Mouse (Mus musculus) cerebellum, postnatal 10 days (tissue): ENCODE data around the gene Cuta.
"Not testable (repeated sequence)": the region's sequence is repeated elsewhere in the genome, so short reads cannot be mapped to it uniquely, and the experiment has no call there.

Source experiments
- DNase-seq, 2 experiments: peaks; one replicate each; pipeline ENCODE4 v3.0.0; 2021; ENCODE audit warnings: mixed read lengths in 2 of 2

Gene Cuta

DNA sequence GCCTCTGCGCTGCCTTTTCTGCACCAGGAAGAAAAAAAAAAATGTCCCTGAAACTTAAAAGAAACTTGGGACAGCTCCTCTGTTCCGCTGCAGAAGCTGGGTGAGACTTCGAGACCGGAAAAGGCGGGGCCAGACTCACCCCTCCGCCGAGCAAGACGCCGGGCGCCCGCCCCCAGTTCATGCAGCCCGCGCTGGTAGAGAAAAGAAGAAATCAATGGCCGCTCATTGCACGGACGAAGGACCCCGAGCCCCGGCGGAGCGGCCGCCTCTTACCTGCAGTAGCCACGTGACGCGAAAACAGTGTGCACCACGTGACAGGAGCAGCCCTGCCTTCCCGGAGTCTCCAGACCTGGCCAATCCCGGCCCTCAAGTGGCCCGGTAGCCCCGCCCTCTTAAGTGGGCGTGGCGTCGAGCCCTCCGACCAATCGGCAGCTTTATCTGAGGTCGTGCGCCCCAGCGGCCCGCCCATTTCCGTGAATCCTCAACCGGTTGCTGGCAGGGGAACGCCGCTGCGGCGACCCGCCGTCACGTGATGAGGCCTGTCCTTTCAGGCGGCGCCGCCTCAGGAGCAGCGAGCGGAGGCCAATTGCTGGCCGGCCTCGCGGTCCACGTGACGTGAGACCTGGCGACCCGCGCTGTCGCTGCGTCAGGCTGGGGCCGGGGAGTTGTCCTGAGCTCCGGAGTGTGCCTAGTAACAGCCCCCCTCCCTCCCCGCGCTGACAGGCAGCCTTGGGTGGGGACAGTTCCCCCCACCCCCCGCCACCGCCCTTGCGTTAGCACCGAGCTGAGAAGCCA lies at the start of gene Cuta:
Gene Cuta, minus strand, starts transcription at position 392 of the 795 bp plus-strand sequence.
- peak; percentile 100 for DNase-seq

DNA sequence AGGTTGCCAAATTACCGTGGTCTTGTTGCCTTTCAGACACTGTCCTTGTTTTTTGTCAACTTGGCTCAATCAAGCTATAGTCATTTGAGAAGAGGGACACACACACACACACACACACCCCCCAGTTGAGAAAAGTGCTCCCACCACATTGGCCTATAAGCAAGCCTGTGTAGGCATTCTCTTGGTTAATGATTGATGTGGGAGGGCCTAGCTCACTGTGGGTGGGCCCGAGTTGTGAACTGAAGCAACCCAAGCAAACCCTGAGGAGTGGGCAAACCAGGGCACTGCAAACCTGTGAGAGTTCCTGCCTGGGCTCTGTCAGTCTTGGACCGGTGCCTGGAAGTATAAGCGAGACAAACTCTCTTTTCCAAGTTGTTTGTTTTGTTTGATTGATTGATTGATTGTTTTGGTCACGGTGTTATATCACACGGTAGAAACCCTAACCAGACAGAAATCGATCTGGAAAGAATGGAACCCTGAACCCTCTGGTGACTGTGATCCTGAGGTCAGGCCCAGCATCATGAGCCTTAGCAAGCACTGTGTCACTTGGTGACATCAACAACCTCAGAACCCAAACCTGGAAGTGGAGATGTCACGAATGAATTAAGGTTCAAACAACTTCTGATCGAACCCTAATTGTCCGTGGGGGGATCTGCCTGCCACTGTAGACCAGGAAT lies 46.3 kb upstream of the Cuta start:
- no peak for DNase-seq

DNA sequence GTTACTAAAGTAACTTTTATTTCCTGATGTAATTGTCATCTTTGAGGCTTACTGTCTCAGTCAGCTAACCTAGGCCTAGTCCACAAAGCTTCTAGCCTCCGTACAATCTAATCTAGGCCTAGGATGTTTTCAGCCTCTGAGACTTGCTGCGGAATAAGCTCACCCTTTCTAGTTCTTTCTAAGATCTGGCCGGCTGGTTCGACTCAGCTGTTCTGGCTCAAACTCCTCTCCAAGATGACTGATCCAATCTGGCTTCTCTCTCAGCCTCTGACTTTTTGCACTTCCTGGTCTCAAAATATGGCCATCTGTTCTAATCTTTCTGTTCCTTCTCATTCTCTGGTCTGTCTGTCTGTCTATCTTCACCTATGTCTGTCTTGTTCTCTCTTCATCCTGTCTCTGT lies 44.0 kb upstream of the Cuta start:
- no peak for DNase-seq

DNA sequence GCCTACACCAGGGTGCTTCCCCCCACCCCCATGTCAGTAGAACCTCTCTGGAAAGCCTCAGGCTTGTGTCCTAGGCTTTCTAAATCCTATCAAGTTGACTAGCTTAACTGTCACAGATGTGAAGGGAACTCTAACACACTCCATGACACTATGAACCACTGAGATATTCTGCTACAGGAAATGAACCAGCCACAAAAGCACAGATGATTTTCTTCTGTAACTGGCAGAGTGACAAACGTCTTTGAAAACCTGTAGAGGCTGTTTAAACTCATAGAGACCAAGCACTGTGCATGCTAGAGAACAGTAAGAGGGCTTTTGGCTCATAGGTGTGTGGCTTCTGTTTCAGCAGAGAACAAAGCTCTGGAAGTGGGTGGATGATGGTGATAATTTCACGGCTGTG lies 41.7 kb upstream of the Cuta start:
- DNase-seq = no peak

DNA sequence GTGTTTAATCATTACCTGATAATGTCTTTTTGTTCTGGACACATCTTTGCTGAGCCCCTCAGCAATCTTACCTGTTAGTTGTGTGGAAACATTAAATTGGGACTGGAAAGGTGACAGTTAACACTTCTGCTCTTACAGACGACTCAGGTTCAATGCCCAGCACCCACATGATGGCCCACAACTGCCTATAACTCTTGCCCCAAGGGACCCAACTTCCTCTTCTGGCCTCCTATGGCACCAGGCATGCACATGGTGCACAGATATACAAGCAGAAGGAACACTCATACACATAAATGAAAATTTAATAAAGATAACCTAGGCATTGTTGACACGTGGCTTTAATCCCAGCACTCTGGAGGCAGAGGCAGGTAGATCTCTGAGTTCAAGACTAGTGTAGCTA lies 40.1 kb upstream of the Cuta start:
- no peak for DNase-seq

DNA sequence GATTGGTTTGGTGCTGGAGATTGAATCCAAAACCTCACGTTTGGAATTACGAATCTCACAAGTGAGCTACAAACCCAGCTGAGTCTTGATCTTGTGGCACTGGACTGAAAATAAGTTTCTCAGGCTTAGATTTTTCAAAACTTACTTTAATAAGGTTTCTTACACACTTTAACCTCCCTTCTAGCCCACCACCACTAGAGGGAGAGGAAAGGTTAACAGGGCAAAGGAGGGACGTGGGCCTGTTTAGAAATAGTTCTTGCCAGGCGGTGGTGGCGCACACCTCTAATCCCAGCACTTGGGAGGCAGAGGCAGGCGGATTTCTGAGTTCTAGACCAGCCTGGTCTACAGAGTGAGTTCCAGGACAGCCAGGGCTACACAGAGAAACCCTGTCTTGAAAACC lies 38.0 kb upstream of the Cuta start:
- DNase-seq = not testable (repeated sequence)

DNA sequence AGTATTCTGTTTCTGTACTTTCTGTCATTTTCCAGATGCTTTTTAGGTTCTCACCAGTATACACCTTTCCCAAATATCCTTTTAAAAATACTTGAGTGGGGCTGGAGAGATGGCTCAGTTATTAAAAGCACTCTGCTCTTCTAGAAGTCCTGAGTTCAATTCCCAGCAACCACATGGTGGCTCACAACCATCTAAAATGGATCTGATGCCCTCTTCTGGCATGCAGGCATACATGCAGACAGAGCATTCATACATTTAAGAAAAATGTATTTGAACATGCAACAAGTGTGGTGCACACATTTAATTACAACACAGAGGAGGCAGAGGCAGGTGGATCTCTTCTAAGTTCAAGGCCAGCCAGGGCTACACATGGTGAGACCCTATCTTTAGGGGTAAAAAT lies 36.0 kb upstream of the Cuta start:
- DNase-seq = no peak

DNA sequence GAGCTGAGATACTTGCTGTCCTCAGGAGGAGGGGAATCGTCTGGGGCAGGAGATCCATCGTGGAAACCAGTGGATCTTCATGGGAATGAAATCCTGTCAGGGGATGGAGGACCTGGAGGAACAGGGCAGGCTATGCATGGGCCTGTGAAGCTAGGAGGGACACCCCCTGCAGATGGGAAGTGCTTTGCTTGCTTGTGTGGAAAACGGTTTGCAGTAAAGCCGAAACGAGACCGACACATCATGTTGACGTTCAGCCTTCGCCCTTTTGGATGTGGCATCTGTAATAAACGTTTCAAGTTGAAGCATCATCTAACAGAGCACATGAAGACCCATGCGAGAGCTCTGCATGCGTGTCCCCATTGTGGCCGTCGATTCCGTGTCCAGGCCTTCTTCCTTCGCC lies 35.2 kb upstream of the Cuta start:
- no peak for DNase-seq

DNA sequence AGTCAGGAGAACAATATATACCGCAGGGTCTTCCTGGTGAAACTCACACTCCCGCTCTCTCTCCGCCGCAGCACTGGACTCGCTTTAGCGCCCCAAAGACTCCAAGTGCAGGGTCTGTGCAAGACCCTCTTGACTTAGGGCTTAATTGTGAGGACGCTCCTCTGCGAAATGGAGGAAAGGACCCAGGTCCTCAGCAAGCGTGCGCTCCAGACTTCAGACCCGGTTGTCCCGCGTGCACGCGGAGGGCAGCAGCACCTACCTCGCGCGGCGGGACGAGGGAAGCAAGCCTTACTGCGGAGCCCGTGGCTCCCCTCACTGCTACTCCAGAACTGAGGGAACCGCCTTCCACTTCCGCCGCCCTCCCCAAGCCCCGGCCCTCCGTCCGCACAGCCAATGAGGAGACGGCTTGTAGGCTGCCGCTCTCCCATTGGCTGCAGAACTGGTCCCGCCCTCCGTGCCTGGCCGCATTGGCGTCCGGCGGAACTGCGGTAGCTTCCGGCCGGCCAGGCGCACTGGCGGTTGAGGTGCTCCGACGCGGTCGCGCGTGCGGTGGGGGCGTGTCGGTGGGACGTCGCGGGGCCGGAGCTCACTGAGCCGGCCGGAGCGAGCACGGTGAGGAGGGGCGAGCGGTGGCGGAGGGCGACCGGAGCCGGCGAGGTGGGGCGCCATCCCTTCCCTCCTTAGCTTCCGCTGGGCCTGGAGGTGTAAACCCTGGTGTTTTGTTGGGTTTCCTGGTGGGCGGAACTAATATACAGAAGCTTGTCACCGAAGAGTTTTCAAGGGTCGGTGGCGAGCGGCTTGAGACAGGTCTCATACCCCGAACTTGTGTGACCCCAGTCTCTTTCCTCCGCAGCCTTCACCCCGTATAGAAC lies 33.6 kb upstream of the Cuta start, which contains the start of gene Zbtb9:
Gene Zbtb9, plus strand, starts transcription at position 465 of the 872 bp plus-strand sequence.
- DNase-seq = peak; percentile 97 to 98

DNA sequence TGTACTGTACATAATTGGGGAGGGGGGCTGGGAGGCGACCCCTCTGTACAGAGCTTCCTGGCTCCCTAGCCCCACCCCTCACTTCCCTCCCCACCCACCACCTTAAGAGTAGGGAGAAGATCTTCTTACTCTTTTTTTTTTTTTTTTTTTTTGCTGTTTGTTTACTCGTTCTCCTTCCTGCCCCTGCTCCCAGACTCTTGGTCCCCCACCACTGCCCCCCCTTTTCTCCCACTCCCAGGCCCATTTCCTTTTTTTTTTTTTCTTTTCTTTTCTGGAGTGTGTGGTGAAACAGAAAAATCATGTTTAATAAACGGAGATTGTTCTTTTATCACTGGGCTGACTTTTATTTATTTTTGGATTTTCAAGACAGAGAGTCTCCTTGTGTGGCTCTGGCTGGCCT lies 32.7 kb upstream of the Cuta start:
- DNase-seq = peak in 1 of 2 experiments; percentile 21

DNA sequence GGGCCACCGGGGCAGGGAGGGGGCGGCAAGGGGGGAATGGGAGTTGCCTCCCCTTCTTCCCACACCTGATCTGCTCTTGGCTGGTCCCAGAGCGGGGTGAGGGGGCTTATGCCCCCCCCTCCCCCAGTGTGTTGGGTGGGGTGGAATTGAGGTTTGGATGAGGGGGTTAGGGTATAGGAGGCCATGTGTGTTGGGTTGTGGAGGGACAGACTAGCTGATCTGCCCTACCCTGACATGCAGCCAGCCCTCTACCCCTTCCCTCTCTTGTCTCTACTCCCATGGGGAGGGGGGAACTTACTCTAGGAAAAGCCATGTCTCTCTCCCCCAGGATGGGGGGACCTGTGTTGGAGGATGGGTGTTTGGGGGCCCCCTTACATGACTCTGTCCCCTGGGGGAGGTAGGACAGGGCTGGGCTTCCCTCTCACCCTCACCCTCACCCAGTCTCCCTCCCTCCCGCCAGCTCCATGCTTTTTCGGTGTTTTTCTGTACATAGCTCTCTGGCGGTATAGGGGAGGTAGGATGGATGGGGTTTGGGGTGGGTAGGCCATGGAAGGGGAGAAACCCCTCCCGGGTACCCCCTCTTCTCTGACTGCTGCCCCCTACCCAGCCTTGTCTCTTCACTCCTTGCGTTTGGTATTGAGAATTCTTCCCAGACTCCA lies 32.0 kb upstream of the Cuta start:
- DNase-seq = peak in 1 of 2 experiments; percentile 30

DNA sequence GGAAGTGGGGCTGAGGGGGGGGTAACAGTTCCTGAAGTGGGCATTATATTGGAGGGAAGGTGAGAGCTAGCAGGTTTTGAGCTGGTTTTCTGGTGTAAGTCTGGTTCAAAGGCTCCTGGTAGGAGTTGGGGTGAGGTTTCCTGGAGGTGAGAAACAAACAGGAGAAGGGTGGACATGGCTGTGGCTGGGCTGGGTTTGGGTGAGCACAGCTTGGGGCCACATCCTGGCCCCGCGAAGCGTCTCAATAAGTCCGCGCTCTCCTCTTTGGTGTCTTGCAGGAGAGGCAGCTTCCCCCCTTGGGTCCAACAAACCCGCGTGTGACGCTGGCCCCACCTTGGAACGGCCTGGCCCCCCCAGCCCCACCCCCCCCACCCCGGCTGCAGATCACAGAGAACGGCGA lies 30.9 kb upstream of the Cuta start:
- DNase-seq = no peak

DNA sequence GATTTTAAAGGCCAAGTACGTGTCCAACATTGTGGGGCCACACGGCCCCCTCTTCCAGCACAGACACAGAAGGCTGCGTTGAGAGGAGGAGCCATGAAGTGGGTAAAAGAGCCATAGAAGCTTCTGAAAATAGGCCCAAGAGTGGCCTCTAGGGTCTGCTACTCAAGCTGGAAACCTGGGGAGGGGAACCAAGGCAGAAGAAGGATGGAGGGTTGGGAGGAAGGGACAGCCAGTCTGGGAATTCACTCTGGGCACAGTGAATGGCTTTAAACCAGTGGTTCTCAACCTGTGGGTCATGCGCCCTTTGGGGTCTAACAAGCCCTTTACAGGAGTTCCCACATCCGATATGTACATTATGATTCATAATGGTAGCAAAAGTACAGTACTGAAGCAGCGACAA lies 29.9 kb upstream of the Cuta start:
- no peak for DNase-seq

DNA sequence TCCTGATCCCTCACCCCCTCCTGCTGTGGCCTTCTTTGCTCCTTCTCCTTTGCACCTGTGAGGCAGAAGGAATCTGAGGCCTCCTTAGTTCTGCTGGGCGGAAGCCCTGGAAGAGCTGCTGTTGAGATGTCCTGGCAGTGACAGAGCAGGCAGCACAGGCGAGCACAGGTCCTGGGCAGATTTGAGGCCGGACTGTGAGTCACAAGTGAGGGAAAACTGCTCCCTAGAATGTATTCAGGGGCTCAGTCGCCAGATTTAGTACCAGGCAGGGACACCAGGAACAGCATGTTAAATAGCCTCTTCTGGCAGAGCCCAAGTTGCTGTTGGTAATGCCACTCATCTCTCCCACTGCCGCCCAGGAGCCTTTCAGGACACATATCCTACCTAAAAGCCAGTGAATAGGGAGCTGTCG lies 28.8 kb upstream of the Cuta start:
- no peak for DNase-seq

DNA sequence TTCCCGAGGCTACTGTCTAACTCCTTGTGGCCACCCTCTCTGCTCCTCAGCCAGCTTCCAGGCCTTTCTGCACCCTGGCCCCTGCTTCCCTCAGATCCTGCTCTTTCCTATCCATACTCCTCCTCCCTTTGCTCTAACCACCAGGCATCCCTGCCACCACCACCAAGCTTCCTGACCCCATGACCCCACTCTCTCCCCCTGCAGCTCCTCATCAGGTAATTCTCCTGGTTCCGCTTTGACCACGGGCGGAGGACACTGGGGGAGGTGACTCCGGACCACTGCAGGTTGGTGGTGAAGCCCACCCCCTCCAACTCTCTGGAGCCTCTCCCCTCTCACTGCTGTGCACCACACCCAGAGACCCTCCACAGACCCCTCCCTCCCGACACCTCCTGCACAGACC lies 28.1 kb upstream of the Cuta start:
- no peak for DNase-seq

DNA sequence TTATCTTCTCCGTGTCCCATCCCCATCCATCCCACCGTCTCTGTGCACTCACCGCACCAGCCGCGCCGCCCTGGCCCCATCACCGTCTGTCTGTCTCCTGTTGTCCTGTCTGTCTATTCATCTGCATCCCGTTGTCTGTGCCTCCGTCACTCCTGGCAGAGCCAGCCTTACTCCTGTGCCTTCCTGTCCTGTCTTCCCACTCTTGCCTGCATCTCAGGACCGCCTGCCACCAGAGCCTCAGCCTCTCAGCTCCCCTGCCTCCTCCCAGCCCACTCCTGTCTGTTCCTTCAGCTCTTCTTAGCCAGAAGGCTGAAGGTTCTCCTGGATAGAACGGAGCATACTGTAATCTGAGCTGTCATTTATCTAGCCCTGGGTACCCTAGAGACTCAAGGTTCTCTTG lies 27.6 kb upstream of the Cuta start:
- no peak for DNase-seq

DNA sequence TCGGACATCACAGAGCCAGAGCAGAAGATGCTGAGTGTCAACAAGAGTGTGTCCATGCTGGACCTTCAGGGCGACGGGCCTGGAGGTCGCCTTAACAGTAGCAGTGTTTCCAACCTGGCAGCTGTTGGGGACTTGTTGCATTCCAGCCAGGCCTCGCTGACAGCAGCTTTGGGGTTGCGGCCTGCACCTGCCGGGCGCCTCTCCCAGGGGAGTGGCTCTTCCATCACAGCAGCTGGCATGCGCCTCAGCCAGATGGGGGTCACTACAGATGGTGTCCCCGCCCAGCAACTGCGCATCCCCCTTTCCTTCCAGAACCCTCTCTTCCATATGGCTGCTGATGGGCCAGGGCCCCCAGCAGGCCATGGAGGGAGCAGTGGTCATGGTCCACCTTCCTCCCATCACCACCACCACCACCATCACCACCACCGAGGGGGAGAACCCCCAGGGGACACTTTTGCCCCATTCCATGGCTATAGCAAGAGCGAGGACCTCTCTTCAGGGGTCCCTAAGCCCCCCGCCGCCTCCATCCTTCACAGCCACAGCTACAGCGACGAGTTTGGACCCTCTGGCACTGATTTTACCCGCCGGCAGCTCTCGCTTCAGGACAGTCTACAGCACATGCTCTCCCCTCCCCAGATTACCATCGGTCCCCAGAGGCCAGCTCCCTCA lies 22.3 kb upstream of the Cuta start:
- peak; percentile 65 to 73 for DNase-seq

DNA sequence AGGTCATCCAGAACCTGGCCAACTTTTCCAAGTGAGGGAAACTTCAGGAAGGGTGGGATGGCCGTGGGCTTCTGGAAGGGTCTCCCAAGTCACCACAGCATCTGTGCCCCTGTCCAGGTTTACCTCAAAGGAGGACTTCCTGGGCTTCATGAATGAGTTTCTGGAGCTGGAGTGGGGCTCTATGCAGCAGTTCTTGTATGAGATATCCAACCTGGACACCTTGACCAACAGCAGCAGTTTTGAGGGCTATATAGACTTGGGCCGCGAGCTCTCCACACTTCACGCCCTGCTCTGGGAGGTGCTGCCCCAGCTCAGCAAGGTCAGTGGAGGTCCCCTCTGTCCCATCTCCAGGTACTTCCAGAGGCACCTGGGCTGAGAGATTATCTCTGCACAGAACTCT lies 20.4 kb upstream of the Cuta start:
- DNase-seq = no peak

DNA sequence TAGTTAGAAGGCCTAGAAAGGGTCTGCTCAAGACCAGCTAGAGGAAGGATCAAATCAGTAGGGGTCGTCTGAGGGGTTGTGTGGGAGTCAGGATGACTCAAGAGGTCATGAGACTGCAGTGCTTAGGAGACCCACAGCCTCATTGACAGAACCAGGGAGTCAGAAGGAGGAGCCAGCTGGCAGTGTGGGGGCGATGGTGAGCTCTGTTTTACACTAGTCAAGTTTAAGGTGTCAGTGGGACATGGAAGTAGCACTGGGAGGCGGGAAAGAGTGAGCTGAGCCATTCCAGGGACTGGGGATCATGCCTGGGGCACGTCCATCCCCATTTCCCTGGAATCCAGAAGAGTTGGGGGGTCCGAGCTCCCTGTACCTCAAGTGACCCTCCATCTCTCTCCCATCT lies 19.5 kb upstream of the Cuta start:
- peak in 1 of 2 experiments; percentile 6 for DNase-seq

DNA sequence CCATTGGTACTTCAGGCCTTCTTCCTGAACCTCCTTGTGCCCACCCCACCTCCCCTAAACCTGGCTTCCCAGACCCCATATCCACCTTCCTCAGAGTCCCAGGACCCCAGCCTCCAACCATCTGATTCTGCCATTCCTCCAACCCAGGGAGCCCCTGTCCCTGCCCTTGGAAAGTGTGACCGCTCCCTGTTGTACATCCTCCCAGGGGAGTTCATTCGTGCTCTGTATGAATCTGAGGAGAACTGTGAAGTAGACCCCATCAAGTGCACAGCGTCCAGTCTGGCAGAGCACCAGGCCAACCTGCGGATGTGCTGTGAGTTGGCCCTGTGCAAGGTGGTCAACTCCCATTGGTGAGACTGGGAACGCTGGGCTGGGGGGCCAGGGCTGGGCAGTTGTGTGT lies 18.5 kb upstream of the Cuta start:
- DNase-seq = peak in 1 of 2 experiments; percentile 9

DNA sequence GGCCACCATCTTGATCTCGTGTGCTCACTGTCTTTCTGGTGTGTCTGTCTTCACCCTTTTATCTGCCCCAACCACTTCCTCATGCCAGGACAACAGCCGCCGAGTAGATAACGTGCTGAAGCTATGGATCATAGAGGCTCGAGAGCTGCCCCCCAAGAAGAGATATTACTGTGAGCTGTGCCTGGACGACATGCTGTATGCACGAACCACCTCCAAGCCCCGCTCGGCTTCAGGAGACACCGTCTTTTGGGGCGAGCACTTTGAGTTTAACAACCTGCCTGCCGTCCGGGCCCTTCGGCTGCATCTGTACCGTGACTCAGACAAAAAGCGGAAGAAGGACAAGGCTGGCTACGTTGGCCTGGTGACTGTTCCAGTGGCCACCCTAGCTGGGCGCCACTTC lies 17.5 kb upstream of the Cuta start:
- DNase-seq = peak in 1 of 2 experiments; percentile 4

DNA sequence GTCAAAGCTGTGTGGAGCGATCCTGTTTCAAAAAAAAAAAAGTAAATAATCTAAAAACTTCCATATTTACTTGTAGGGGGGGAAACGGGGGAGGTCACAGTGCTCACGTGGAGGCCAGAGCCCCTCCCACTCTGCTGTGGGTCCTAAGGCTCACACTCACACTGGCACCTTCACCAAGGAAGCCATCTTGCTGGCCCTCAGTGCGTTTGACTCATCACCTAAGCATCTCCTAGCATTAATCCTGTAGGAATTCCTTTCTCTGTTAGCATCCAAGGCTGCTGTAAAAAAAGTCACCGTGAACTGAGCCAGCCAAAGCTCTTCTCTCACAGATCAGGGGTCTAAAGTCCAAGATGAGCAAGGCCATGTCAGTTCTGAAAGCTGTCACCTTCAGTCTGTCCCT lies 16.9 kb upstream of the Cuta start:
- no peak for DNase-seq
